Mouse (Mus musculus) kidney, postnatal 14 days (tissue): ENCODE results near the gene Gm17509.

Experiments
- DNase-seq: peaks from one replicate; pipeline ENCODE4 v3.0.0; 2022; ENCODE audit warnings: mixed read lengths

Gene Gm17509

DNA sequence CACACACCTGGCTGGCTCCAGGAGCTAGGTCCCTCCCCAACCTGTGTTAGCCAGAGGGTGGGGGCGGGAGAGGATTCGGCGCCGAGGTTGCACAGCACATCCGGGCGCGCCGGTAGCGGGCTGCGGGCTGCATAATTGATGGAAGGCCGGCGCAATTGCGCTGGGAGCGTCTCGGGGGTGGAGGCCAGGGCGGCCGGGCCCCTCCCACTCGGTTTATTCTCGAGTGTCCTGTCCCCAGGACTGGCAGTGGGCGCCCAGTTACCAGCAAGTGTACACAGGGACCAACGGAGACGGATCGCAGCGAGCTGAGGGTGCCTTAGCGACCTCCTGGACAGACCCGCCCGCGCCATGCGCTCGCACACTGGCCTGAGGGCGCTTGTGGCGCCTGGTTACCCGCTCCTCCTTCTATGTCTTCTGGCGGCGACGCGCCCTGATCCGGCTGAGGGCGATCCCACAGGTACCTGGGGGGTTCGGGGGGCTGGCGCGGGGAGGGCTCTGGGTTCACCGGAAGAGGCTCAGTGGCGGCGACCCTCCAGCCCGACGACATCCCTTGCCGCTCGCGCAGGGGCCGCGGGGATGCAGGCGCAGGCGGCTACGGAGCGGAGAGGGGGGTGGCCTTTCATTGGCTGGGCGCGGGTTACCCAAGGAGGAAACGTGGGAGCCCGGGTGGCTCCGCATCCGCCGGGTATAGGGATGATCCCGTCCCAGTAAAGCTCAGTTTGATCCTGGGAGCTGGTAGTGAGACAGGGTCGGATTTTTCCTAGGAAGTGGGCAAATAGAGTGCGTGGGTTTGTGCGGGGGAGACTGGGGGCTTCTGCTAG, at the start of gene Gm17509:
TSS of gene Gm17509 (minus strand) at position 575 of the 821 bp plus-strand sequence.
- peak; percentile 41 for DNase-seq

DNA sequence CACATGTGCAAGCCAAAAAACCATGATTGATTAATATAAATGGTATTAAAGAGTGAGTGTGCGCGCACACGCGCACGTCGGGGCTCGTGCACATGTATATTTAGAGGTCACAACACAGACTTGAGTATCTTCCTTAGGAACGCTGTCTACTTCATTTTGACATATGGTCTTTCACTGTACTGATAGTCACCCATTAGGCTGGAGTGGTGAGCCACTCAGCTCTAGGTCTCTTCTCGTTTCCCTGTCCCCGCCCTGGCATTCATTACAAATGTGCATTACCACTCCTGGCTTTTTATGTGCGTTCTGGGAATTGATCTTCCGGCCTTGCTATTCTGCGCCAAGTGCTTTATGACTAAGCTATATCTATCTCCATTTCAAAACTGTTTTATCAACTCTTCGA, 47.1 kb upstream of the Gm17509 start:
- DNase-seq, result no peak

DNA sequence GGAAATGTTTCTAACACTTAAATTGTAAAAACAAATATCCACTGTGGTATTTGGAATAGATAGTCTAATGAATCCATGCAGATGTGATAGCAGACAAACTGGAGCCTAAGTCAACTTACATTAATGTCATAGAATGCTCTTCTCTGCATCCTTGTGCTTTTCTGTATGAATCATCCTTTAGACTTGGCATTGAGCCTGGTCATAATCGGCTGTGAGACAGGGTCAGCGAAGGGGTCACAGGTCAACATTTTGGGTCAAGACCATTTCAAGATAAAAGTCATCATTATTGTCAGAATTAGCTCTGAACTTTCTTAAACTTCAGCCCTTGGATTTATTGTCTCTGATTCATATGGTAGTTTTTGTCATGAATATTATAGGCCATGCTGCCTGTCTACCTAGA, 45.3 kb upstream of the Gm17509 start:
- DNase-seq, result no peak

DNA sequence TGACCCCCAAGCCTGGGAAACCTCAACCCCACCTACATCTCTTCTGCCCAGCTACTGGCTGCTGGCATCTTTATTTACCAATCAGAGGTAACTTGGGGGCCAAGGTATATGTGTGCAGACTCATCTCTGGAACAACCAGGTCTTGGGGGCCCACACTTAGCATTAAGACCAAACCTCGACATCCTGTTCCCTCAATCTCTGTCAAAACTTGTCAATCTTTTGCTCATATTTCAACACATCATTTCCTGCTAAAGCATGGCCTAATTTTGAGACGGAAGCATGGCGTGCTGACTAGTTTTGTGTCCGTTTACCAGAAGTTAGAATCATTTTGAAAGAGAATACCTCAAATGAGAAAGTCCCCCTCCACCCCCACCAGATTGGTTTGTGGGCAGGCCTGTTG, 39.8 kb upstream of the Gm17509 start:
- DNase-seq, result no peak

DNA sequence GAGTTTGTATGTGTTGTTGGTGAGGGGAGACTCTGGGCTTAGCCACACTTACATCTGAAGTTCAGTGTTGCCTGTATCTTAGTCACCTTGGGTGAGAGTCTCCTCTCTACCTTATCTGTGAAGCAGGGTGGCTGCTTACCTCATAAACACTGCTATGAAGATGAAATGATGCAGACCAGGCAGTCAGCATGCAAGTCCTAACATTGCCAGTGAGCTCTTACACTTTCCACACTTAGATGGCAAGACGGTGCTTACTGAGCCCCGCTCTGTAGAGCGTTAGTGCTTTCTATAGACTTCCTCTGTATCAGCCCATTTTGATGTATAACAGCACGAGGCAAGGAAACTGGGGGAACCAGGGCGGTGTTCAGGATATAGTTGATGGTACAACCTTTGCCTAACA, 21.7 kb upstream of the Gm17509 start:
- no peak for DNase-seq

DNA sequence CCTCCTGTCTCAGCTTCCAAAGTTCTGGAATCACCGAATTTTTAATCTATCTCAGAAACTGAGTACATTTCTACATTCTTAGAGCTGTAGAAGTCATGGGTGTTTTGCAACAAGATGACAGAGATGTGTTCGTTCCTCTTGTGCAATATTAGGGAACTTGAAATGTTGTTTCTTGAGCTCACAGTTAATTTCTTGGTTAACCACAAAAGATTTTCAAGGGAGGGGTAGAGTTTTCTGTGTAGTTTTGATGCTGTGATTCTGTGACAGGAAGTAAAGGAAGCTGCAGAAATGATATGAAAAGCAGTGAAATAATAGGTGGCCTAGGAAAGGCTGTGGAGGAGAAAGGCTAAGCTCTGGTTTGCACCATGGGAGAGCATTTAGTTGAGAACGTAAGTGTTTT, 21.2 kb upstream of the Gm17509 start:
- DNase-seq, result no peak

DNA sequence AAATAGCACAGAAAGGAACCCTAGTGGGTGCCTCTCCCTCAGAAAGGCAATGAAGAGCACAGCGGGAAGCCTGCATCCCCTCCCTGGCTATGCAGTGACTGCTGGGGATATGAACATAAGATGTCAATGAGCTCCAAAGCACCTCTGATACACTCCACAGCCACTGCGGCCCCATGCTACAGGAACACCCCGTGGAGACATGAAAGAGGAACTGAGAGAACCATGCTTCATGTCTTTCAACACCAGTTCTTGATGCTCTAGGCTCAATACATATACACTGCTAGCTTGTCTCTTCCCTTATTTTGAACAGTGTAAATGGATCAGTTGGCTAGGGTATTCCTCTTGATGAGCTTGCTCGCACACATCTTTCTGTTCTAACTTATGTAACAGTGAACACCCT, 16.2 kb upstream of the Gm17509 start:
- no peak for DNase-seq

DNA sequence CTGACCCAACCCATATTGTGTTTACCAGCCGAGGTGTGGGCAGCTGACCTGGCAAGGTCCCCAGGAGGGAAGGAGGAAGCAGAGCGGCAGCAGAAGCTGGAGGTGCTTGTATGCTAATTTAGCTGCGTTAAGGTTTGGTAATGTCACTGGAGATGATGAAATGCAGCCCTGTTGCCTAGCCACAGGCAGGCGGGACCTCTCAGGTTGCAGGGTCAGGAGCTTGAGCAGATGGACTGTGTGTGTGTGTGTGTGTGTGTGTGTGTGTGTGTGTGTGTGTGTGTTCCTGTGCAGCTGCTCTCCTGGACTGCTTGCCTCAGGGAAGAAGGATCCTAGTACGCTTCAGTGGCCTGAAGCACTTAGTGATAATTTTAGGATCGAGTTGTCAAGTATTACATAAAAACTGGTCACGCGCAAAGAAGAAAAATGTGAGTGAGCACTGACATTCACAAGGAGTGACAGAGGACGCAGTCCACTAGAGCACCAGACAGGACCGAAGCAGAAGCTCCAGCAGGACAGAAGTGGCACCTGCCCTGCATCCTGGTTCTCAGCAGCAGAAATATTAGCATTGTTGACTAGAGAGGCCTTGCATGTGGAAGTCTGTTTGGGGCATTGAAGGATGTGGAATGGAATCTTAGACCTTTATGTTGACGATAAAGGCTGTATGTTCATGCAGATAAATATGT, 14.8 kb upstream of the Gm17509 start:
- DNase-seq, result peak; percentile 61

DNA sequence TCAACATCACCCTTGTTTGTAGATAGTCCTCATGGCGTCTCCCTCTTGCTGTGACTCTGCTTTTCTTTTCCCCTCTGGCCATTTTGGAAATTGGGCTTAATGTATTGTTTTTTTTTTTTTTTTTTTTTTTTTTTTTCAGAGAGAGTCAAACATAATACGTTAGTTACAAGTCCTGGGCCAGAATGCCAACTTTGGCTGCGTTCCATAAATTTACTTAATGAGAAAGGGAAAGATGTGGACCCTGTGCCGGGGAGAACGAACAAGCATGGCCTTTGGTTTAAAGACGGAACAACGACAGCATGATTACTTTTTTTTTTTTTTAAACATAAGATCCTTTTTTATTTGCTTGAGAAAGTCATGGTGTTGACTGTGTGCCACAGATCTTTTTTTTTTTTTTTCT, 13.6 kb upstream of the Gm17509 start:
- peak; percentile 15 for DNase-seq

DNA sequence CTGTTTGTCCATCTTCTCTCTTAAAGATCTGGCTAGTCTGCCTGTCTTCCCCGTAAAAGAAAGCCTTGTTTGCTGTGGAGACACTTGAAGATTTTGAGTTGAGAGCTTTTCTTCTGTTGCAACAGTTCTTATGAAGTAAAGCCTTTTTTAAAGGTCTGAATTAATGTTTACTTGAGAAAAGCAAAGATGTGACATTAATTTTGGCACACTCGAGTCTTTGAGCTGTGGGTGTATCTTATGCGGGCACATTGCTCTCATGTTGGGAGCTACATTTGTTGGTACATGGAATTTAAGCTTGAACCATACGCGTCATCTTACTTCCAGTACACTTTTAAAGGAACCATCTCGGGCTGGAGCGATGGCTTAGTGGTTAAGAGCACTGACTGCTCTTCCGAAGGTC, 12.9 kb upstream of the Gm17509 start:
- no peak for DNase-seq

DNA sequence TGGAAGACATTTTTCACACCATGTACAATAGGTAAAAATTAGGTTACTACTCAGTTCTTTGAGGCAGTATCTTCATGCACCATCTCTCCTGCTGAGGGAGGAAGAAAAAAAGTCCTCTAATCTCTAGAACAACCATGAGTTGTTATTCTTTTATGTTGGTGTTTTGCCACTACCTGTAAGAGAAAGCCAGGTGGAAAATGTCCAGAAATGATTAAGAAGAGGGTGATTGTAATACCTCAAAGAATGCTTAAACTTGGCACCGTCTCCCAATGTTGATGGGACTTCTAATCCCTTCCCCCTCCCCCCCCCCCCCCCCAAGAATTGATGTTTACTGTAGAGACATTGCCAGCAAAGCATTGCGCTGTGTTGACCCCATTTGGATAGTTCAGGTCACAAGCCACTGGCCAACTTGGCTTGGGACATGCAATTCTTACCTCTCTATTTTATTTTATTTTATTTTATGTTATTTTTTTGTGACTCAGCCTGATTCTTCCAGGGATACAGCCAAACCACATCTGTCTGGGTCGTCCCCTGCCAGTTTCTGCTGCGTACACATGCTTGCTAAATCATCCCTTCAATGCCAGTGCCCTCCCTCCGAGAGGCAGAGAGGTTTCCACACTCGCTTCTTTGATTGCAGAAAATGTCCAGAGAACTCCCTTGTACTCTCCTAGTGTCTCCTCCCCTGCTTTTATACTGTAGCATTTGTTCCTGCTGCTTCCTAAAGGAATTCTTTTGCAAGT, 9.7 kb upstream of the Gm17509 start:
- DNase-seq, result no peak

DNA sequence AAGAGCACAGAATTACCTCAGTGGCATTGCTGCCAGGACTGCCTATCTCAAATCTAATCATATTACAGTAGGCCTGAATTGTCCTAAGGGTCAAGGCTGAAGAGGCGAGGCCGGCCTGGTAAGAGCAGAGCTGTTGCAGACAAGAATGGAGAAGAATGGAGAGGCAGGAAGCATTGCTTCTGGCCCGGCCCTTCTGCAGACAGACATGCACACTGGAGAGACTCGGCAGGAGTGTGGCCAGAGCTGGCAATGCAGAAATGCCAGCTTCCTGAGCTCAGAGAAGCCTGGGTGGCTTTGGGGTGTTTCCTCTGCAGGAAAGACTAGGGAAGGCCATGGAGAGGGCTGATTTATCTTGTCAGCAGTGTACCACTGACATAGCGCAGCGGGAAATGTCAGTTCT, 4.7 kb upstream of the Gm17509 start:
- no peak for DNase-seq

DNA sequence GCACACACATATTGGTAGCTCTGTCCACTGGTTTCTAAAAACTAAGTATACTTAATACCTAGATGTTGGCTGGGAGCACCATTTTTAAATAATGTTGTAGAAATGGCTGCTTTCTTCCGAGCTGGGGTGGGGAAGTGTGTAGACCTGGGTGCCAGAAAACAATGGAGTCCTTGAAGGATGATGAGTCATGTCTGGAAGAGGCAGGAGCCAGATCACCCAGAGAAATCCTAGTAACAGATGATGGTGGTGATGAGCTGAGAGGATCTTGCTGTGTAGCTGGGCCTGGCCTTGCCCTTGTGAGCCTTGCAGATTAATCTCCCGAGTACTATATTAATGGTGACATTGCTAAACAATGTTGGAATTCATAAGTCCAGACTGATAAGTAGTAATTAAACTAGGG, 4.0 kb upstream of the Gm17509 start:
- DNase-seq, result no peak

DNA sequence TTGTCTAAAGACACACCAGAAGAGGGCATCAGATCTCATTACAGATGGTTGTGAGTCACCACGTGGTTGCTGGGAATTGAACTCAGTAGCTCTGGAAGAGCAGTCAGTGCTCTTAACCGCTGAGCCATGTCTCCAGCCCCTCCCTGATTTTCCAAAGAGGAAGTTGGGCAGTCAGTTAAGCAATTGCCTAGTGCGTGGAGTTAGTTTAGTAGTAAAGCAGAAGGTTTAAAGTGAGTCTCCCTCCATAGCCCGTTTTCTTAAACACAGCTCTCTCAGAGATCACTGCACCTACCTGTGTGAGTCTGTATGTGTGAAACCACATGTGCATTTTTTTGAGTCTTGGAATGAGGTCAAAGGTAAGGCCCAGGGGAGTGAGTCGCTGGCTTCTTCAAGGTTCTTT, 2.2 kb upstream of the Gm17509 start:
- no peak for DNase-seq

DNA sequence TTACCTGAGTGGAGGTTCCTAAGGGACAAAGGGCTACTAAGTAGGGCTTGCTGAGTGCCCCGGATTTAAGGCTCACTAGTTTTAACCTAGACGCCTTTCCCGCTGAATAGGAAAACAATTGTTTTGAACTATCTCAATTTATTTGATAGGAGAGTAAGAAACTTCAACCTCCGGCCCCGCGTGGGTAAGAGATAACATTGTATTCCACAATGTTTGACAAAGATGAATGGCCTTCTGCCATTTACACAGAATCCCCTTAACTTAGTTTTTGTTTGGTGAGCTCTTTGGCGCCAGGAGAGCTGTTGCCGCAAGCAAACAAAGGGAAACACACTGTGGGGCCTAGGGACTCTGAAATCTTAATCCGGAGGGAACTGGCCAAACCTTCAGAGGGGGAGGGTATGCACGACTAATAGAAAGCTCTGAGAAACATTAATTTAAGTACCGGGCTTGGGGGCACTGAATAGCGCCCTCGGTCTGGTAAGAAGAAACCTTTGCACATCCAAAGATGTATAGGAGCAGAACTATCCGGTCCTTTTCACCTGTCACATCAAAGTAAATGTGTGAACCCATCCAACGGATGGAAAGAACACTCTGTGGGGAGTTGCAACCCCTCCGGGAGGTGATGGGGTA, 889 bp downstream of the Gm17509 start:
- DNase-seq, result no peak

DNA sequence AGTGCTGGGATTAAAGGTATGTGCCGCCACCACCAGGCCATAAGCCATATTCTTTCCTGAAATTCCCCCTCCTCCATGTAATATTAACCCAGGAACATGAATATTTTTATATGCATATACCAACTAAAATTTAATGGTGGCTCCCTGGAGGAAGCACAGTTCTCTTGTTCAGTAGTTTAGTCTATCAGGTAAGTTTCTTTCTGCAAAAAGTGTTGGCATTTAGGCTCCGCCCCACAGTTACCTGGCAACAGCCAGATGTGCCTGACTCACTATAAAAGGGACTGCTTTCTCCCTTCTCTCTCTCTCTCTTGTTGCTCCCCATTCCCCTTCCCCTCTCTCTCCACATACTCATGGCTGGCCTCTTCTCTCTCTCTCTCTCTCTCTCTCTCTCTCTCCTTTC, 2.8 kb downstream of the Gm17509 start:
- no peak for DNase-seq

DNA sequence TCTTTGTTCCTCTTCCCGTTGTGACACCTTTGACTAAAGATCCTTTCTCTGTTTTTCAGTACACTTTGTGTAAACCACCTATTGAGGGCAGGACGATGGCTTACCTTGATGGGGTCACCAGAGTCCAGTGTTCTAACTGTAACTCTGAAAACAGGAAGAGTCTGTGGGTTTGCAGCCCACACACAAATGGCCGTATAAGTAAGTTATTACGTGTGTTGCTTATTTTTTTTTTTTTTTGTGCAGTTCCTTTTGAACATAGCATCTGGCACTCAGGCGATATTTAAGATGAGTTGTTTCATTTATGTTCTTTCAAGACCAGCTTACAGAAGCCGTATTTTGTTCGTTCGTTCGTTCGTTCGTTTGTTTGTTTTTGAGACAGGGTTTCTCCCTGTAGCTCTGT, 3.3 kb downstream of the Gm17509 start:
- no peak for DNase-seq

DNA sequence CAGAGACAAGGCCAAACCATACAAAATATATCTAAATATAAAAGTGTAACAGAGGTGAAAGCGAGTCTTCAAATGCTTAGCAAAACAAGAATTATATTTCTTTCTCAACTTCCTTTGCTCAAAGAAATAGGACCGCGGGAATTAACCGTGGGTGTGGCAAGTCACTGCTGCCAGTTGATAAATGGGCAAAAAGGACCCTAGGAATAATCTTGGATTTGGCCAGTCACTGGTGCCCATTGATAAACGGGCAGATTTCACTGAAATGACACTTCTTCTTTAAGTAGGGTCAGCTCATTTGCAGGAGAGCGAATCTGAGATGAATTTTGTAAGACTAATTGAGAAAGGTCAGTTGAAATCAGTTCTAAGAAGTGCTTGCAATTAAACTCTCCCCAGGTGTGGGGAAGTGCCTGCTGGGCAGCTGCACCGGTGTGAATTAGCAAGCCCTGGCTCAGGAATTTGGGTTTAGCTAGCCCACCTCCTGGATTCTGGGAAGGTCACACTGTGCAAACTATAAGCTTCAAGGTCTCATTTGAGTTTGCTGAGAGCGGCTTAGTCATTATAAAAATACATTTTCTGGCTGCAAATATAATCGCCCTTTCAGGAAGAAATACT, 4.0 kb downstream of the Gm17509 start:
- DNase-seq, result no peak

DNA sequence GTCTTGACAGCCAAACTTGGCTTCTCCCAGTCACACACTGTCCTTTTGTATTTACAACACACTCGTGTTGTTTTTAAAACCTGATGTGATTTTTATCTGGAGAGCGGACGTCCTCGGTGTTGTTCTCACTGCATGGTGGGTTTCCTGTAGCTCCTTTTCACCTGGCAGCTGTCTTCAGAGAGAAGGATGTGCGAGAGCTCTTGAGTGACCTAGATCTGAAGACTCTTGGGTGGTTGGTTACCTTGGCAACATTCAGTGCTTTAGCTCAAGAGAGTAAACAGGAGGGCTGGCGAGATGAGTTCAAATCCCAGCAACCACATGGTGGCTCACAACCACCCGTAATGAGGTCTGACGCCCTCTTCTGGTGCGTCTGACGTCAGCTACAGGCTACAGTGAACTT, 4.7 kb downstream of the Gm17509 start:
- DNase-seq, result no peak

DNA sequence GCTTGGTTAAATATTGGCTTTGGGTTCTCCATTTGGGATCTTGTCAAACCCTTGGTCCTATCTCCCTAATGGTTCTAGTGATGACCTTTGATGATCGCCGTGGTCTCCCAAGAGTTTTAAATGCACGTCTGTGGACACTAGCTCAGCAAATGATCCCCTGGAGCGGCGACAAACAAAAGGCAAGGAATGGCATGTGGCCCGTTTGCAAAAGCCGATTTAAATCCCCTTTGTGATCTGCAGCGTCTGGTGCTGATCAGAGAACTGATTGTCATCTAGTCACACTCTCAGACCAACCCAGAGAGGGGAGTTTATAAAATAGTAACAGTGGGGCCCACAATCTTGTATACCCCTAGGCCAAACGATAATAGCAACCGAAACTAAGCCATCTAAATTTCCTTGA, 5.4 kb downstream of the Gm17509 start:
- no peak for DNase-seq

DNA sequence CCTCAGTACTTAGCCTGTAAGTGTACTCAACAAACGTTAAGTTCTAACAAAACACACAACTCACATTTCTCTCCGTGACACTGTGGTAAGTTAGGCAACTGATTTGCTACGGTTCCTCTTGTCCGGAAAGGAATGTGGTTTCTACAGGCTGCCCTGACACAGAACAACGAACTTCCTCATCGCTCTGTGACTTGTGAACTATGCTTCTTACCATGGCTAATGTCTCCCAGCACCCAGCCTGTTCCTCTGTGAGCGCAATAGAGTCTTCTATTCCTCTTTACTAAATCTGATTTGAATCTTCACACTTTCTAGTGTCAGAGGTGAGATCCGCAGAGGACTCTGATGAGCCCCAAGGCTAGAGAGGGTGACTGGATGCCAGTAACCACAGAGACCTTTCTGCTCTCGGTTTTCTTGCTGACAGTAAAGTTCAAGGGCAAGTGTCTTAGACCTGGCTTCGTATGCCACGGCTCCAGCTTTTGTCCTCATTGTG, 9.4 kb downstream of the Gm17509 start:
- DNase-seq, result no peak

DNA sequence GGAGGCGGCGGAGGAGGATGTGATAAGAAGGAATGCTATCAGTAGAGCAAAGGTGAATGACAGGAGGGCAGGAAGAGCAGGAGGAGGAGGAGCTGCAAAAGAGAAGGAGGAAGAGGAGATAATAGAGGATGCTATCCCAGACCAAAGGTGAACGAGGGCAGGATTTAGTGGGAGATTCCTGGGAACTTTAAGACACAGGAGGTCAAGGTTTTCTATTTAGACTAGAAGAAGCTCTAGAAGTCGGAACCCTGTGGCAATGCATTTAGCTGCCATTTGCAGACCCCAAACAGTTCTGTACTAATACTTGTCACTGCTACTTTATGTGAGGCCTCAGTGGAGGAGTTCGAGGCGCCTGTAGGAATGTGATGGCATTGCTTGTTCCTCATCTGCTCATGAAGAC, 12.6 kb downstream of the Gm17509 start, which contains the start of gene Emb:
TSS of gene Emb (plus strand) at position 301 of the 400 bp plus-strand sequence.
- DNase-seq, result no peak

DNA sequence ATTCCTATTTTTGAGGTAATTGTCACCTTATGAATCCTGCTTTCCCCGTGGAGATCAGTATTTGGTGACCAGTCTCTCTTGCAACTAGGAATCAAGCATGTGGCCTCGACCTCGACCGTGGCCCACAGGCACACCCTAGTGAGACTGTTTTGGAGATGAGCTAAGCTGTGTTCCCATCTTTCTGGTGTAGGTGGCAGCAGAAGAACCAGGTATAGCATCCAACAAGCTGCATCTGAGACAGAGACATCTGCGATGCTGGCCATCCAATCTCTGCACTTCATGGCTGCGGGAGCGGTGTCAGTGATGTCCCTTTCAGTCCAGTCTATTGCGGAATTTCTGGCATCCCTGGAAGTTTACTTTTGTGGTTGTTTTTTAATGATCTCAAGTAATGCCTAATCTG, 14.8 kb downstream of the Gm17509 start:
- no peak for DNase-seq
